Mouse (Mus musculus): ENCODE measurements around the gene Sh3bgr.
A peak's percentile ranks its signal among the peaks of the same experiment; 100 is the strongest.

Sh3bgr gene

DNA sequence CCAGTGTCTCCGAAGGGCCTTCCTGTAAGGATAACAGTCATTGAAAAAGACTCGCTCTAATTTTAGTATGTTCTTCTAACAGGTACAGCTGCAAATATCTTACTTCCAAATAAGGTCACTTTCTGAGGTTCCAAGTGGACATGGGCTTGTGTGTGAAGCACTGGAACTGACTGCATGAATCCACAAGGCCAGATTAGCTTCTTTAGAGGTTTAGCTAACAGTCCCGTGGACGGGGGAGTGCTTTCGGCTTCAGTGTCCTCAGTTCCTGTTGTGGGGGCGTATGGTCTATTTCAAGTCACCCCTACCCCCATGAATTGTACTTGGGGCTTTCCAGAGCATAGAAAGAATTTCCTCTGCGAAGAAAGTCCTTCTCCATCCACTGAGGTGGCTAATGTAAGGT lies 10.6 kb downstream of the Sh3bgr start:
- no peak for DNase-seq (ENCODE audit: low spot score)

DNA sequence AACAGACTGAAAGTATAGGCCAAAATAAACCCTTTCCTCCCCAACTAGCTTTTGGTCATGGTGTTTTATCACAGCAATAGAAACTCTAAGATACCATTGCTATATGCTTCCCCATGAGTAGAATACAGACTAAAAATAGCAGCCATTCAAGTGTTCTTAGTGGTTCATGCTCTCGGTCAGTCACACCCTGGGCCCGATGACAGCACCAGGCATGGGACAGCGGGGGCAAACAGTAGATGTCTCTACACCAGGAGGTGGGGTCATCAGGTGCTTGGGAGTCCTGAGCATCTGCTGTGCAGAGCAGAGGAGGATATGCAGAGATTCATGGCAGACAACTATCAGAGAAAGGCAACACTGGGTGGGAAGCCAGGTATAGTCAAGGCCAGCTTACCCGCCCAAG lies 12.8 kb downstream of the Sh3bgr start:
- DNase-seq (ENCODE audit: low spot score) = no peak

DNA sequence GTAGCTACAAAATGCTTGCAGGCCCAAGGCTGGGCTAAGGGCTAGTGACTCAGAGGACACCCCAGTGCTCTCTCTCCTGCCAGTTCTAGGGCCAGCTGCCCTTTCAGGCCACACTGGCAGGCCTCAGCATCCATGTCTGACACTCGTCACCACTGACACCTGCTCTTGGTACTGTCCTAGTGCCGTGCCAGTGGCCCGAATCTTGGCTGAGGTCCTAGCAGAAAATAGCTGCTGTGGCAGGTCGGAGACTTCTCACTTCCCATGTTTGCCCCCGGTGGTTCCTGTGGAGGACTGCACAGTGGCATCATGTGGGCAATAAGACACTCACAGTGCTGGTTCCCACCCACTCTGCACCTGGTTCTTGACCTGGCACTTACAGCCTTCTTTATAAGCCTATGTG lies 21.2 kb downstream of the Sh3bgr start:
- DNase-seq (ENCODE audit: low spot score) = no peak

DNA sequence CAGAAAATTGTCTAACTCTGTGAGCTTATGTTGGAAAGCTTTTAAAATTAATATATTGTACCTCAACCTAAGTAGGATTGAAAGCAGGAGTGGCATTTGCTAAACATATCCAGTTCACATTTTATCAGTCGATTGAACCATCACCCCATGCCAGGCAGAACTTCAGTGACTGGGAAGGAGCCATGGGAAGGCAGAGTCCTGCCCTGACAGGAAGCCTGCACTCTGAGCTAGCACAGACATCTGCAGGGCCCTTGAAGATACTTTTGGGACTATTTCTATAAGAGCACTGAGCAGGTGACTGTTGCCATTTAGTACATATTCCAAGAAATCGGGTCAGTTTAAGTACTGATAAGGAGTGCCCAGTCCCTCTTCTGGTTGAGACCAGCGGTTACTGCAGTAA lies 21.7 kb downstream of the Sh3bgr start:
- DNase-seq (ENCODE audit: low spot score) = no peak

DNA sequence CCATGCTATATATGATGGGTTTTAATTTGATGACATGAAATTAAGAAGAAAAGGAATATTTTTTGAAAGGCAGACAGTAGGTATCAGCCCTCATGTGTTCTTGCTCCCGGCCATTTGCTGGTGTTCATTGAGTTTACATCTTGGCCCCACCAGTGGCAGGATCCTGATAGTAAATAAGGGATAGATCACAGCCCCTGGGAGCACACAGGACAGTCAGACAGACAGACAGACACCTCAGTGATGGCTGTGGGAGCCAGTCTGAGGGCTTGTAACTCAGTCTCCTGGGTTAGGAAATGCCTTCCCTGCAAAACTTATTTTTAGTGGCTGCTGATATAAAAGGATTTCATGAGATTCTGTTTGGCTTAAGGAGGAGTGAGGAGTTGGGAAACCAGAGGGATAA lies 22.2 kb downstream of the Sh3bgr start:
- no peak for DNase-seq (ENCODE audit: low spot score)

DNA sequence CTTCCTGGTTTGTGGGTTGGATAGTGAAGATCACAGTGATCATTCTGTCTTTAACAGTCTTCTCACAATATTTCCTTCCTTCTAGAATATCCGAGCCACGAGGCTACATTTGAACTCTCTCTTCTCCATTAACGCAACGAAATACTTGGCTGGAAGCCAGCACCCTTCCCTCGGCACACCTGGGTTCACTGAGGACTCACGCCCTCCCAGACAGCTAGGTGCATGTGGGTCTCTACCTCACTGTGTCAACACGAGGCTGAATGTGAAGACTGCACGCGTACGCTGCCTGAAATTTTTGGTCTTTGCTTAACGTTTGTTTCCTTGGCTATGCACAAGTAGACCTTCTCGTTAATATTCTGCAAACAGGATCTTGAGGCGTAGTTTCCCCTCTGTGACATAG lies 28.2 kb downstream of the Sh3bgr start:
- no peak for DNase-seq (ENCODE audit: low spot score)

DNA sequence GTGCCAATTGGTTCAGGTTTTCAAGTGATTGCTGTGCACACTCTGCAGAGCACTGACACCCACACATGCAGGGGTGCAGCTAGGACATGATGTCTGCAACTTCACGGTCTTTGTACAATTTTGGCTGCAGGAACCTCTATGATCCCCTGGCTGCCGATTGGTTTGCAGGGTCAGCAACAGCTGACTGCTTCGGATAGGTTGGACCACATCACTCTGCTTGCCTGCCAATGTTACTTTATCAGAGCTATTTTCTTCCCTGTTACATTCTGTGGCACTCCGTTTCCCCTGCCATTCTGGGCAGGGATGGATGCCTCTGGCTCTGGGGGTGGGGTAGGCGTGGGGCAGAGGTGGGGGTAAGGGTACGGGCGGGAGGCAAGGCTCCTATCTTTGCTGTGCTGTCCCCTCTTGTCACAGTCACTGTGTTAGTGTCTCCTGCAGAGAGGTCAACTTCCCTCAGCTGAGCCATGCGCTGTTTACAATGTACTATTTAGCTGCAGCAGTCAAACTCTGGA lies 28.9 kb downstream of the Sh3bgr start:
- DNase-seq (ENCODE audit: low spot score) = no peak

- peak; percentile 38 for DNase-seq (ENCODE audit: low spot score)
Observed at GRCm38 (mm10) chr16:96230411-96230810, 30.2 kb downstream of the Sh3bgr start.

- DNase-seq (ENCODE audit: low spot score) = no peak
Observed at GRCm38 (mm10) chr16:96231251-96231650, 31.0 kb downstream of the Sh3bgr start.

DNA sequence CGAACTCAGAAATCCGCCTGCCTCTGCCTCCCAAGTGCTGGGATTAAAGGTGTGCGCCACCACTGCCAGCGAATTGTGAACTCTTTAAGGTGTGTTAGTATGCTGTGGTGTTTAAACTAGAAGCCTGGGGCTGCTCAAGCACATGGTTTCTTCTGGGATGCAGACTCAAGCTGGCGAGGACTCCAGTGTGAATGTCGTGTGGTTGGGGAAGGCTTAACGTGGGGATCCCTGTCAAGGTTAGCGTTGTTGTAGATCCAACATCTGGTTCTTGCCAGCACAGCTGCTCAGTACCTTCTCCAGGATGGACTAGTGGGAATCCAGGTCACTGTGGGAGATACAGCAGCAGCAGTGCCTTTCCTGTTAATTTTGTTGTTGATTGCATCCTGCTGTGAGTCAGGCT lies 31.7 kb downstream of the Sh3bgr start:
- DNase-seq (ENCODE audit: low spot score) = no peak

DNA sequence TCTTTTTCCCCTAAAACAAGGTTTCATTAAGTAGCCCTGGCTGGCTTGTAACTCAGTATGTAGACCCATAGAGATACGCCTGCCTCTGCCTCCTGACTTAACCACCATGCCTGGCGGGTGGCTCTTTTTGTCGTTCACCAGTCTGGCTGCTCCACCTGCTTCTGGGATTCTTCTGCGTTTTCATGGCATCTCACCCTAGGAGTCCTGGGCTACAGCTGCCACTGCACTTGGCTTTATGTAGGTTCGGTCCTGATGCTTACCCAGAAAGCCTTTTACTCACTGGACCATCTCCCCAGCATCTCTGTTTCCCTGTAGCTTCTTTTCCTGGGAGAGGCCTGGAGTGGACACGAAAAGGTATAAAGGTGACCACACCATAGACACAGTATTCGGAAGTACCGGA lies 33.7 kb downstream of the Sh3bgr start:
- no peak for DNase-seq (ENCODE audit: low spot score)

GRCm38 (mm10) chr16:96235366-96235970 lies 35.2 kb downstream of the Sh3bgr start, which contains the start of gene B3galt5:
Gene B3galt5, plus strand, starts transcription at chr16:96235801.
- DNase-seq (ENCODE audit: low spot score) = no peak

- no peak for DNase-seq (ENCODE audit: low spot score)
Observed at GRCm38 (mm10) chr16:96244496-96244895, 44.2 kb downstream of the Sh3bgr start.

GRCm38 (mm10) chr16:96249635-96250034 lies 49.4 kb downstream of the Sh3bgr start:
- no peak for DNase-seq (ENCODE audit: low spot score)

DNA sequence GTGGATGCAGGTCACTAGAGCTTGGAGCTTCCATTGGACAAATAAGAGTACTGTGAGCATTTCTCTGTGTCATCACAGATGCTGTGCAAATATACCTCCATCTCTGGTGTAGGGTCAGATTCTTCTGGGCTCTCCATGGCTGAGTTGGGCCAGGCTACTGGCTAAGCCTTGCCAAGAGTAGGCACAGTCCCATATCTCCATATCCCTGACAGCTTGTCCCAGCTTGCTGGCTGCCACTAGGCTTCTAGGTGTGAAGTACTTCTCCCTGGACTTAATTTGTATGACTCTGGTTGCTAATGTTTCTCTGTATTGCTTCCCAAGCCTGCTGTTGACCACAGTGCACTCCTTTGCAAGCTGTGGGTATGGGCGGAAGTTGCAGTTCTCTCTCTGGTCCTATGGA lies 51.9 kb downstream of the Sh3bgr start:
- DNase-seq (ENCODE audit: low spot score) = no peak

- no peak for DNase-seq (ENCODE audit: low spot score)
Observed at GRCm38 (mm10) chr16:96258429-96258828, 58.2 kb downstream of the Sh3bgr start.

GRCm38 (mm10) chr16:96271736-96272135 lies 71.5 kb downstream of the Sh3bgr start:
- DNase-seq (ENCODE audit: low spot score) = no peak

- no peak for DNase-seq (ENCODE audit: low spot score)
Observed at GRCm38 (mm10) chr16:96272929-96273619, 72.8 kb downstream of the Sh3bgr start.

GRCm38 (mm10) chr16:96276596-96276995 lies 76.3 kb downstream of the Sh3bgr start:
- DNase-seq (ENCODE audit: low spot score) = no peak

Measured in c-Kit-positive CD71-positive TER-119-positive erythroid progenitor cells, embryonic 14.5 days (primary cell).